Comparison of ENCODE assay signal across 11 mouse cellular contexts in the genomic region with DNA sequence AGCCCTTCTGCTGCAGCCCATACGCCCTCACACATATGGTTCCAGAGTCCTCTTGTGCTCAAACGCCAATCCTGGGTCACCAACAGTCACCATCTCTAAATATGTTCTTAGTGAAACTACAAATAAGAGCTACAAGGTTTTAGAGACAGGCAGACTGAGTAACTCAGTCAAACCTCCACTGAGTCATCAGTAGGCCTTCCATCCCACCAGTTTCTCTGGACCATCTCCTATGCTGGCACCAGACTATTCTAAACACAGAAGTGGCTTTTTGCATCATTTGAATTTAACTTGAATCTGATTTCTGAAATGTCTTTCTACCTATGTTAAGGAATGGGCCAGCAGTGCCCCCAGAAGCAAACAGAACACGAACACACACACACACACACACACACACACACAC.
"Had no signal": no experiment of that assay in that cellular context is flagged by ENCODE, and none has a peak within 500 bp of the region (broad histone marks: within the 10 kb centered on the region; RNA-seq: fewer than 3 reads in every experiment).

No protein-coding gene starts in this region.

- DNase-seq: liver, postnatal 0 days; lung, adult 2 months; lung, postnatal 14 days; lung, postnatal 36 days; midbrain, embryonic 14.5 days; right cerebral cortex, postnatal 25 days; thymus, adult 2 months; thymus, postnatal 25 days; thymus, postnatal 4 days had no signal

- ATAC-seq: liver, postnatal 0 days; lung, postnatal 0 days; midbrain, embryonic 16.5 days had no signal
